Mouse (Mus musculus) B cell, adult 2 months (primary cell): Measurements from ENCODE around the gene Pappa2.

Source experiments
- DNase-seq, 2 experiments: peaks; one replicate each; pipeline ENCODE4 v3.0.0; 2022

Gene Pappa2

GRCm38 (mm10) chr1:158980390-158980789, at the start of gene Pappa2:
Gene Pappa2, minus strand, starts transcription at chr1:158980490.
- no peak for DNase-seq

- DNase-seq = no peak
These were observed 48.8 kb upstream of the Pappa2 start for GRCm38 (mm10) chr1:159029106-159029505.

DNA sequence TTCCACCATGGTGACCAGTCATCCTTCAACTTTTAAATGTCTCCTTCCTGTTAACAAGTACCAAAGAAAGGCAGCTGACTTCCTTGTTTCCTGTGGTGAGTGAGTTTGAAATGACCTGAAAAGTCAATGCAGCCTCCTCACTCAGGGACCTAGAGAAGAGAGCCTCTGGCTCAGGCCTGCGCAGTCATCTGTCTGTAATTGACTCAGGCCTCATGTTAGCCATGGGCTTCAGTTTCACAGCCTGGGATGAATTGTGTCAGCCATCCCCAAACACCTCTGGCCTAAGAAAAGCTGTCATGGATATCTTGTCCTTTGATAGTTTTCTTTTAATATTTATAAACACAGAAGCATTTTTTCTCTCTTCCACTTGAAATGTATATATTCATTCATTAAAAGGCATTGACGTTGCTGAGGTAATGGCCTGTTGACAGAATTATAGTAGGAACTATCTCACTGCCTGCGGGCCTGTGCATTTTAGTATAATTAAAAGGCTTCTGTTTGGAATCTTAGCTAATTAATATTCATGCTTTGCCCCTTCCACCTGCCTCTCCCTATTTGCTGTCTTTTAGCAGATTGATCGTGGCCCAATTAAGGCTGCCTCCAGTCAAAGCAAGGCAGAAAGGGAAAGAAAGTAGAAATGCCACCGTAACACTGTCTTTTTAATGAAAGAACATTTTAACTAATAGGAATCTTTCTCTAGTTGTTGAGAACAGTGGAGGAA, 34.8 kb upstream of the Pappa2 start:
- DNase-seq = no peak

GRCm38 (mm10) chr1:158987042-158987441, 6.8 kb upstream of the Pappa2 start:
- DNase-seq = no peak

DNA sequence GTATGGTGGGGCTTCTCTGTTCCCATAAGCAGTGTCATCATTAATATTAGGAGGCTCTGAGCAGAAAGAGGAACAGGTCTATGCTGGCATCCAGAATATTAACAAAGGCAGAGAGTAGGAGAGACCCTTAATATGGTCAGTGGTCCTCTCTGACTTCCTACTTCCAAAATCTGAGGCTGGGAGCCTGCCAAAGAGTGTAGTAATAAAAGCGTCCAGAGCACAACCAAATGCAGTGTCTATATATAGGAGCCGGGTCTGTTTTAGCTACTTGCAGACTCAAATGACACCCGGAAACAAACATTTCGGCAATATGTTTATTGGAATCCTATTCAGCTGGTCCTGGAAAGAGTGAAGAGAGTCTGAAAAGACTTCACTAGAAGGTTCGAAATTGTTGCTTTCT, 17.9 kb downstream of the Pappa2 start:
- no peak for DNase-seq

DNA sequence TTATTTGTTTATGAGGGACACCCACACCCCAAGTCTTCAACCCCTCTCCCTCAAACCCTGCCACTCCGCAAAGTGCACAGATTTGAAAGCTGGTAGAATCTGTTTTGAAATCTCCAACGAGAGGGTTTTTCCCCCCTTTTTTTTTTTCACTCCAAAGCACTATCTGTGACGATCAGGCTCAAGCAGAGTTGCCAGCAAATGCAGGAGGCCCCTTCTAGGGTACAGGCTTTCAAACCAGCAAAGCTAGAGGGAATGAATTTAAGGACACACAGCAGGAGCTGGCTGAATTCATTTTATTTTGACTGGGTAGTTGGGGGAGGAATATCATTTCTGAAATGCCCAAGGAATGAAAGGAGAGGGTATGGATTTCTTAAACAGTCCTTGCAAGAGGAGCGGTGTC, 19.3 kb downstream of the Pappa2 start:
- DNase-seq = no peak

DNA sequence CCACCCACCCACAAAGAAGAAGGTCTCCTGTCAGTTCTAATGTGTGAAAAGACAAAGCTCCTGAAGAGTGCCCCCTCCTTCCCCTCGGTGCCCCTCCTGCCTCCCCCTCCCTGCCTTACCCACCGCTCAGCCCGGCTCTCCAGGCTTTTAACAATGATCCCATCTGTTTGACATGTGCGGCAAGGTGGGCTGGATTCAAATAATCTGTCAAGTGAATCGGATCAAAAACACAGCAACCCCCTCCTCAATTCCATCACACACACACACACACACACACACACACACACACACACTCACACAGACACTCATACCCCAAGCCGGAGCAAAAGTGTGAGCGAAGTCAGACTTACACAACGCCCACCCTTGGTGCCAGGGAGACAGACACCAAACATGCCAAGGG, 19.7 kb downstream of the Pappa2 start:
- DNase-seq = no peak

DNA sequence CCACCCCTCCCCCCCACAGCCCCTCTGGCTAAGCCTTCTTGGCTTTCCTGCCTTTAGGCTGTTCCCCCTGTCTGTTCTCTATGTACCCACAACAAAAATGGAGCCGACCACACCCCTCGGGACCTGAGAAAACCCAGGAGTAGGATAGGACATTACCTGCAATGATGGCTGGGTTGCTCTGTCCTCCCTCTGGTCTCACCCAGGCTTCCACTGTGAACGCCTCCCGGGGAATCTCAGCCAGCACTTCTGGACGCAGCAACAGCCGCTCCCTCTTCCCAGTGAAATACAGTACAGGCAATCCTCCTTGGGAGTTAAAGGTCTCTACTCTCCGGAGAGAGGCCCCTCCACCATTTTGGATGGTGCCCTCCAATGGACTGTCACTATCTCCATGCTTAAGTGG, 23.9 kb downstream of the Pappa2 start:
- no peak for DNase-seq

DNA sequence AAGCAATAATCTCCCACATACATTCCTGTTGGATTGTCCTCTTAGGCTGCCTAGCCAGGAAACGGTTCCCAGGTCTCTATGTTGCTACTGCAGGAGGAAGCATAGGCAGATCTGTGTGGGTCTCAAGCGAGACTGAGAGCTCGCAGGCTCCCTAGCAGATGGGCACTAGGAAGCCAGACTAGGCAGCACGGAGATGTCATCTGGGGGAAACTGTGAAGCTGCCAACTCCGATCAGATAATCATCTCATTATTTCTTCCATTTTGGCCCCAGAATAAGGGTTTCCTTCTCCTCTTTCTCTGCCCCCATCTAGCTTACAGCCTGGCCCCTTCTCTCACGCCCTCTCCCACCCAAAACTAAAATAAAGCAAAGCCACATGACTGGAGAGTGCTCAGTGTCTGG, 25.5 kb downstream of the Pappa2 start:
- DNase-seq = no peak

DNA sequence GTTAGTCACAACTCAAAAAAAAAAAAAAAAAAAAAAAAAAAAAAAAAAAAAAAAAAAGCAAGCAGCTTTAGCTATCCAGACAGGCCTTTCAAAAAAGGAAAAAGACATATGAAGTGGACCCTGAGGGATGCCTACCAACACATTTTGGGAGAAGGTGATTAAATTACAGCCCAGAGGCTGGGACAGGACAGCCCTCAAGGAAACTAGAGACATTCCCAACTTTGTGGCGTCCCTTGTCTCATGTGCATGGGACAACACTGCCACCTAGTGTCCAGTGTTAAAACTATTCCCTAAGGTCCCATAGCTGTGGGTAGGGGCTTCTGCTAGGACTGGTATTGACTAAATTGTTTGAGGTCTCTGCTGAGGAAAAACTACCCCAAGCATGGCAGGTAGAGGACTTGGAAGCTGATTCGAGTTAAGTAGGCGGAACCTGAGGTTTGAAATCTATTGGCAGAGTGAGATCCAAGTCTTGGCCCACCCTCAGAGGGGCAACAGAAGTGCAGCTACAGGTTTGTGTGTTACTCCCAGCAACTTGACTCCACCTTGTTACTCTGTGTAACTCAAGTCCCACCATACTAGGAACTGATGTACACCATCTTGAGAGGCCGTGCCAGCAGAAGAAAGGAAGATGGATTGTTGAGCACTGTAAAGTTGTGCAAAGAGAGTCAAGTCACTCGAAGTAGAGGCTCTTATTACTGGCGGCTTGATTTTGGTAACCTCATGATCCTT, 26.6 kb downstream of the Pappa2 start:
- DNase-seq = peak; percentile 22 to 28

DNA sequence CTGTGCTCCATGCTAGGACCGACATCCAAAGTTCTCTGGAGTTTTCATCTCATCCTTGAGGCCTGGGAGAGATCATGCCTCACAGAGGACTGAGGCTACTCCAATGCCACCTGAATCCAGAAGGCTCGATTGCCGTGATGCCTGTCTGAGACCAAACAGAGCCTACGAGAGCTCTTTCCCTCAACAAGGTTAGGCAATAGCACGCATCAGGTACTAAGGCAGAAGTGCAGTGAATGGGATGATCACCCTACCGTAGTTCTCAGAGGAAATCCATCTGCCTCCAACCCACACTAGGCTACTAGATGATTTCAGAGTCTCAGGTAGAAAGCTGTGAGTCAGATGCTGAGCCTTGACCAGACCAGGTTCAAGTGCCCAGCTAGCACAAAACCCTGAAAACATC, 31.2 kb downstream of the Pappa2 start:
- no peak for DNase-seq

- DNase-seq = no peak
These were observed 32.1 kb downstream of the Pappa2 start for GRCm38 (mm10) chr1:158947981-158948735.

GRCm38 (mm10) chr1:158944936-158945335, 35.4 kb downstream of the Pappa2 start:
- no peak for DNase-seq

GRCm38 (mm10) chr1:158942864-158943263, 37.4 kb downstream of the Pappa2 start:
- DNase-seq = no peak

DNA sequence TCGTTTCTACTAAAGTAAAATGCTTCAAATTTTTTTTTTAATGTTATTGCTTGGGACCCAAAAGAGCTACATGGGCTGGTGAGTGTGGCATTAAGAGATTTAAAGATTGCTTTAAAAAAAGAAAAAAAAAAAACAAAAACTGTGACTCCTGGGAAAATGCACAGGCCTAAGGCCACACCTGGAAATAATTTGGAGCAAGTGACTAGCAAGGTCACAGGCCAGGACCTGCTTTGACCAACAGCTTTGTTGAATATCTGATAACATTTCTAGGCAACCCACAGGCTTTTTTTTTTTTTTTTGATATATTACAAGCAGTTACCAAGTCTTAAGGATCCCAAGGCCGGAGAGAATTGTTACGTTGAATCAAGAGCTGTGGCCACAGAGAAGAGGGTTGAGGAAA, 39.3 kb downstream of the Pappa2 start:
- no peak for DNase-seq

DNA sequence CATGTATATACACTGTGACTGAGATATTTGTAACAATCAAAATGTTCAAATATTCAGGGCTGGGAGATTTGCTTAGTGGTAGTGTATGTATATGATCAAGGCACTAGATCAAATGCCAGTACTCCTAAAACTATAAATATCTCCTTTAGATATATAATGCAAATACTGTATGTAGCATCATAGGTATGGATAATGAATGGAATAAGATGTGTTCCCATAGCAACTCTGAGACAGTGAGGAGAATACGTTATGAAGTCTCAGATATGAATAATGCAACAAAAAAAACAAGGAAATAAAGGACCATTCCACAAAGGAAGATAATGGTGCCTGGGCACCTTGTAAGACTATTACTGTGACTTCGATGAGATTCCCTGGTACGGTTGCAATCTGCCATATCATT, 45.8 kb downstream of the Pappa2 start:
- no peak for DNase-seq

DNA sequence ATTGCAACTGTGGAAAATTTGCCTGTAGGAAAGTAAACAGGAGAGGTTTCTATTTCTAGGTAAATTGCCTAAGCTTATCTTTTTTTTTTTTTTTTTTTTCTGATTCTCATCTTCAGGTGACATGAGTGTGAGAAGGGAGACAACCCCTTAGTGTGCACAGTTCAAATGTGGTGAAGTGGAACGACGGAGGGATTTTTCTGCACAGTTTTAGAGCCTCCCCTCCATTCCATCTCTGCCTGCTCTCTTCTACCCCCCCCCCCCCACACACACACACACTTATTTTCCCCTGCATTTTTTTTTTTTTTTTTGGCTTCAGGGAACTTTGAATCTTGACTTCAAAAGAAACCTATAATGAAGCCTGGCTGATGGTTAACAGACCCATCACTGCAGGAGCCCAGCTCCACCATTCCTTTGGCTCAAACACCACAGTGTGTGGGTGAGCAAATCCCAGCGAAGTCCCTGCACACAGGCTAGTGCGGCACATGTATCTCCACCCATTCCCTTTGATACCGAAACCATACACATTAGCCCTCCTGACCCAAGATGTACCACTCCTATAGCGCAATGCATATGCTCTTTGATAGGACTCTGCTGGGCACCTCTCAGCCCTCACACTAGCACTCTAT, 49.0 kb downstream of the Pappa2 start:
- DNase-seq = no peak

DNA sequence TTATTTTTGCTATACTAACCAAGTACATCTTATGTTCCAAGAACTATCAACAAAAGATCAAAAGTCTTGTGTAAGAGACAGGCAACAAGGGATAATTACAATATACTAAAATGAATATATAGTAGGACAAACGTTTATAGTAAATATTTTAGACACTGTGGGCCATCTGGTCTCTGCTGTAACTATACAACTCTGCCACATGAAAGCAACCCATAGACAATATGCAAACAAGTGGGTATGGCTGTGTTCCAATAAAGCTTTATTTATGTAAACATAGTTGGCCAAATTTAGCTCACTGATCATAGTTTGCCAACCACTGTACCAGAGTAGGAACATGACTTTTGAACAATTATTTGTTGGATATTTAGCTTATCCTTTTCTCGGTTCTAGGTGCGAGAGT, 50.9 kb downstream of the Pappa2 start:
- no peak for DNase-seq

DNA sequence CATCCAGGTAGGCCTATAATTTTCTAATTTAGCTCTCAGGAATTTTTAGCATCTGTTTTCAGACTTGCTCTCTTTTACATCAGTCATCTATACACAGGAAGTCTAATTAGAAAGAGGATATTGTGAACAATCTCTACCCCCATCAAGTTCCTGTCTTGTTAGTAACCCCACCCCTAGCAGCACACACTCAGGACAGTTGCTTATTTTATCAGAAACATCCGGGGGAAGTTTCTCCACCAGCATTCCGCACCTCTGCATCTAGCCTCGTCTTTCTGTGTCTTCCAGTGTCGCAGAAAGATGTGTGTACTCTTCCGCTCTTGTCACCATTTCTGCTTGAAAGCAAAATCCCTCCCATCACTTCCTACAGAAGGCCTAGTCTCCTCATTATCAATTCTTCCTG, 59.8 kb downstream of the Pappa2 start:
- no peak for DNase-seq

- no peak for DNase-seq
These were observed 61.4 kb downstream of the Pappa2 start for GRCm38 (mm10) chr1:158918890-158919289.

- no peak for DNase-seq
These were observed 63.2 kb downstream of the Pappa2 start for GRCm38 (mm10) chr1:158917067-158917466.

- DNase-seq = no peak
These were observed 64.7 kb downstream of the Pappa2 start for GRCm38 (mm10) chr1:158915592-158915991.

- no peak for DNase-seq
These were observed 69.6 kb downstream of the Pappa2 start for GRCm38 (mm10) chr1:158910661-158911060.
